Mouse (Mus musculus) lung, postnatal 14 days (tissue): ENCODE data around the gene Hlcs.

Experiments used
- DNase-seq: peaks from one replicate; pipeline ENCODE4 v3.0.0; 2021

Hlcs gene

GRCm38 (mm10) chr16:94150125-94151103, 163.0 kb downstream of the Hlcs start:
- DNase-seq = peak; percentile 6

GRCm38 (mm10) chr16:94148139-94148538, 165.2 kb downstream of the Hlcs start:
- peak; percentile 37 for DNase-seq

- DNase-seq = no peak
These were observed 170.0 kb downstream of the Hlcs start for GRCm38 (mm10) chr16:94143325-94143724.

GRCm38 (mm10) chr16:94140746-94141145, 172.6 kb downstream of the Hlcs start:
- no peak for DNase-seq

GRCm38 (mm10) chr16:94134218-94134617, 179.2 kb downstream of the Hlcs start:
- DNase-seq = no peak

GRCm38 (mm10) chr16:94128236-94128835, 185.0 kb downstream of the Hlcs start:
- DNase-seq = no peak

GRCm38 (mm10) chr16:94126200-94126599, 187.2 kb downstream of the Hlcs start:
- no peak for DNase-seq

- no peak for DNase-seq
These were observed 188.0 kb downstream of the Hlcs start for GRCm38 (mm10) chr16:94125172-94125981.

GRCm38 (mm10) chr16:94123247-94123646, 190.1 kb downstream of the Hlcs start:
- DNase-seq = peak; percentile 41

GRCm38 (mm10) chr16:94122347-94122746, 191.0 kb downstream of the Hlcs start:
- no peak for DNase-seq

GRCm38 (mm10) chr16:94118394-94118793, 195.0 kb downstream of the Hlcs start:
- DNase-seq = no peak

- no peak for DNase-seq
These were observed 196.0 kb downstream of the Hlcs start for GRCm38 (mm10) chr16:94117333-94117732.

- DNase-seq = no peak
These were observed 198.7 kb downstream of the Hlcs start for GRCm38 (mm10) chr16:94114693-94115092.

GRCm38 (mm10) chr16:94113160-94113559, 200.2 kb downstream of the Hlcs start:
- no peak for DNase-seq

- DNase-seq = no peak
These were observed 215.5 kb downstream of the Hlcs start for GRCm38 (mm10) chr16:94097724-94098455.

GRCm38 (mm10) chr16:94096479-94096878, 216.9 kb downstream of the Hlcs start:
- no peak for DNase-seq

- DNase-seq = no peak
These were observed 218.1 kb downstream of the Hlcs start for GRCm38 (mm10) chr16:94095109-94095822.

GRCm38 (mm10) chr16:94094251-94095108, 218.9 kb downstream of the Hlcs start:
- no peak for DNase-seq

GRCm38 (mm10) chr16:94093151-94093863, 220.1 kb downstream of the Hlcs start:
- DNase-seq = no peak

GRCm38 (mm10) chr16:94092511-94093150, 220.7 kb downstream of the Hlcs start:
- DNase-seq = no peak
